Mouse (Mus musculus) induced T-regulatory cell, adult 2 months (primary cell): Measurements from ENCODE around the gene Phldb3.

Experiments used
- DNase-seq: peaks from one replicate; pipeline ENCODE4 v3.0.0-alpha.2; 2012; ENCODE audit warnings: low read depth

Gene Phldb3

DNA sequence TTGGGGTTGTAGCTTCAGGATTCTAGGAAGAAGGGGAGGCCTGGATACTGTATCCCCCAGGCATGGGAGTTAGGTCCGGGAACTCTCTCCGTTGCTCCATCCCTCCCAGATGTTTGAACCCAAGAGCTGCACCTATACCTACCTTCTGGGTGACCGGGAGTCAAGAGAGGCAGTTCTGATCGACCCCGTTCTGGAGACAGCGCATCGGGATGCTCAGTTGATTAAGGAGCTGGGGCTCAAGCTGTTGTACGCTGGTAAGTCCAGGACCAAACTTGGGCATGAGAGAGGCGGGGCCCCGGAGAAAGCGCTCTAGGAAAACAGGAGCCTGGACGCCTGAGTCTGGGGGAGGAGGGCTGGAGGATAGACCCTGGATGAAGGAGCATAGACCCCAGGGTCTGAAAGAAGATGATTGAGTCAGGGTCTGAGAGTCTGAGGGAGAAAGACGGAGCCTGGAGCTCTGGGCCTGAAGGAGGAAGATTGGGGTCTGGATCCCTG lies 16.2 kb upstream of the Phldb3 start:
- no peak for DNase-seq

DNA sequence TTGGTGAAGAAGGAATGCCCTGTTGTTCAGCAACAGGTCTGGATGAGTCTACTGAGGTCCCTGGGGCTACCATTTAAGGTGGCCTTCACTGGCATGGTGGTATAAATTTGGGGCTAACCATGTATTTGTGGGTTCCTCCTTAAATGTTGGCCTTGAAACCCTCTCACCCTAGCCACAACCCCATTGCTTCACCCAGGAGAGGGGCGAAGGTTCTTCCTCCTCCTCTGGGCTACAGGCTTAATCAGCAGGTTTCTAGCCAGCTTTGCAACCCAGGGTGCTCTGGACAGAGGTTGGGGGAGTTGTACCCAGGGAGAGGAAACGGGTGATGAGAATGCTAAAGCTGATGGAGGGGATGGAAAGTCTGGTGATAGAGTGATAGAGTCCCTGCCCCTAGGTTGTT lies 15.1 kb upstream of the Phldb3 start:
- DNase-seq, result no peak

DNA sequence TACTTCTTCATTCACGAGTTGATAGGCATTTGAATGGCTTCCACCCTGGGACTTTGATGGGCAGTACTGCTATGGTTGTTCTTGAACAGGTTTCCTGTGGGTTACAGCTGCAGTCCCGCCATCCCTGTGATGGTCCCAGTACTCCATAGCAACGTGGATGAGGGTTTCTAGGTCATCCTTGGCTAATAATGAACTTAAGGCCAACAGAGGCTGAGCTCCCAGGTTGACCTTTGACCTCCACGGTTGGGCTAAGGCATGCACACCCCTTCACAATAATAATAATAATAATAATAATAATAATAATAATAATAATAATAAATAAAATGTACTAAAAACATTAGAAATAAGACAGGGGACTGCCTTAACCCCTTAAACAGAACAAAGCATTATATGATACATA lies 12.4 kb upstream of the Phldb3 start:
- DNase-seq, result no peak

DNA sequence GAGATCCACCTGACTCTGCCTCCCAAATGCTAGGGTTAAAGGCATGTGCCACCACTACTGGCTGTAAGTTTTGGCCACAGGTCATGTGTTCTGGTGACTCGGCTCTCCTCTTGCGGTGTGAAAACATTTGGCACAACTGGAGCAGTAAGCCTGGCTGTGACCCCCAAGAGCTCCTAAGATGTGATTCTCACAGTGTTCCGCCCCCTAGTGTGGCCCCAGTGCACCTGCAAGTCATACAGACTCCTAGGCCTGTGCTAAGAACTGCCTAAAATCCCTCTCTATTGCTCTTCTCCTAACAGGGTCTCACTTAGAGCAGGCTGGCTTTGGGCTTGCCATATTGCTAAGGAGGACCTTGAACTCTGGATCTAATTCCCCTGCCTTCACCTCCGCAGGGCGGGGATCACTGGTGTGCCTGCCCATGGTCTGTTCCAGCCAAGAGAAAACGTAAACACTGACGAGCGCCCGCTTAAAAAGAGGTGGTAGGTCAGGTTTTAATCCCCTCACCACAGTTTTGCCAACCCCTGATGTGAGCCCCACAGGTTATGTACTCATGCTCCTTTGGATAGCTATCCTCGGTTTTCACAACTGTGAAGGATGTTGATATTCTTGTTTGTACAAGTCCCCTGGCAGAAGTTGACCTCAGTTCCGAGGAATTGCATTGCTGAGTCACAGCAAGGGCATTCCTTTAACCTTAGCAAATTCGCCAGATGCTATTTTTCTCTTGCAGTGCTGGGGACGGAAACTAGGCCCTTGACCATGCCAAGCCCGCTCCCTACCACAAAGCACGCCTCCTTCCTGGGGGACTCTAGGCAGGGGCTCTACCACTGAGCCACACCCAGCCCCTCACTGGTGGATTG lies 11.1 kb upstream of the Phldb3 start:
- no peak for DNase-seq

DNA sequence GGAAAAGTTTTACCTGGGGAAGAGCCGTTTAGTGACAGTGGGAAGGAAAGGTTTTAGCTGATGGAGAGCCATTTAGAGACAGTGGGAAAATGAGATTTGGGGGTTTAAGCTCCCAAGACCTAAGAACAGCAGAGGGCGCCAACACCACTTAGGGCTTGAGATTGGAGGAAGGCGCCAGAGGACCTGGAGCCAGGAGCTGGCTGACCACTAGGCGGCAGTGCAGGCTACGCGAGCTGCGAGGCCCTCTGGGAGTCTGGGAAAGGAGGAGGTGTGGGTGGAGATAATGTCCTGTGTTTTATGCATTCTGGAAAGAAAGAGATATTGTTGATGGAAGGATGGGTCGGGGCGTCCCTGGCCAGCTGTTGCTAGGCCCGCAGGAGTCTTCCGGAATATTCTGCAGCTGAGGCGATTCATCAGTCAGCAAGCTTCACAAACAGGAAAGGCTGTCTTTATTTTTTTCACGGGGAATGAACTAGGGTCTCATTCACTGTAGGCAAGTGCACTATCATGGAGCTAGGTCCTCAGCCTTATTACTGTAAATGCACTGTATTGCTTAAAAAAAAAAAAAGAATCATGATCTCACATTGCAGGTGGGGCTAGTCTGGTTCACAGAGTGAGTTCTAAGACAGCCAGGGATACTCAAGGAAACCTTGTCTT lies 9.5 kb upstream of the Phldb3 start:
- DNase-seq, result peak; percentile 96

- DNase-seq, result no peak
Measured at GRCm38 (mm10) chr7:24605561-24605960, 5.0 kb upstream of the Phldb3 start.

- no peak for DNase-seq
Measured at GRCm38 (mm10) chr7:24606046-24606445, 4.5 kb upstream of the Phldb3 start.

DNA sequence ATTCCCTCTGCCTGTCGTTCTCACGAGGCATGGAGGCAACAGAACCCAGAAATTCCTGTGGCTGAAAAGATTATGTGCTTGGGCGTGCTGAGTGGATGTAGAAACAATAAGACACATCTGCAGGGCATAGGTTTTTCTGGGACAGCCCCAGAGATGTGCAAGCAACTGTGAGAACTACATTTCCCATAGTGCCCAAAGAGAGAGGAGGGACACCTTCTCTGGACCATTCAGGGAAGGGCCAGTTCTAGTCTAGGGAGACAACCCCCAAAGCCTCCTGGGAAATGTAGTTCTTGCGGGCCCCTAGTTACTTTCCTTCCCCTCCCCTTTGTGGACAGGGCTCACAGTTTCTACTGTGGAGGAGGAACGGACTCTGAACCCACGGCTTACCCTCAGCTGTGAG lies 2.5 kb upstream of the Phldb3 start:
- peak; percentile 91 for DNase-seq

- DNase-seq, result peak; percentile 66
Measured at GRCm38 (mm10) chr7:24608561-24608960, 2.0 kb upstream of the Phldb3 start.

GRCm38 (mm10) chr7:24610879-24611494 lies 424 bp downstream of the Phldb3 start:
- DNase-seq, result peak; percentile 98

DNA sequence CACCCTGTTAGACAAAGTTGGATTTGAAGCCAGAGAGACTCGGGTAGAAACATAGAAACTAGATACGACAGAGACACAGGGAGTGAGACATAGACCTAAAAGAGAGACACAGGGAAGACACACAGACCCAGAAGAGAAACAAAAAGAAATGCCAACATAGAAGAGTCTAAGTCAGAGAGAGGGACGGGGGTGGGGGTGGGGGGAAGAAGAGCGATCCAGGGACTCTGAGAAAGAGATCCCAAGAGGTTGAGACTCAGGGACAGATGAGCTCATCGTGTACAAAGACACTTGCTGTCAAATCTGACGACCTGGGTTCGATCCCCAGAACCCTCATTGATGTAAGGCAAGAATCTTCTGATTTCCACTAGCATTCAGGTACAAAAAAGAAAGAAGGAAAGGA lies 1.1 kb downstream of the Phldb3 start:
- DNase-seq, result no peak

DNA sequence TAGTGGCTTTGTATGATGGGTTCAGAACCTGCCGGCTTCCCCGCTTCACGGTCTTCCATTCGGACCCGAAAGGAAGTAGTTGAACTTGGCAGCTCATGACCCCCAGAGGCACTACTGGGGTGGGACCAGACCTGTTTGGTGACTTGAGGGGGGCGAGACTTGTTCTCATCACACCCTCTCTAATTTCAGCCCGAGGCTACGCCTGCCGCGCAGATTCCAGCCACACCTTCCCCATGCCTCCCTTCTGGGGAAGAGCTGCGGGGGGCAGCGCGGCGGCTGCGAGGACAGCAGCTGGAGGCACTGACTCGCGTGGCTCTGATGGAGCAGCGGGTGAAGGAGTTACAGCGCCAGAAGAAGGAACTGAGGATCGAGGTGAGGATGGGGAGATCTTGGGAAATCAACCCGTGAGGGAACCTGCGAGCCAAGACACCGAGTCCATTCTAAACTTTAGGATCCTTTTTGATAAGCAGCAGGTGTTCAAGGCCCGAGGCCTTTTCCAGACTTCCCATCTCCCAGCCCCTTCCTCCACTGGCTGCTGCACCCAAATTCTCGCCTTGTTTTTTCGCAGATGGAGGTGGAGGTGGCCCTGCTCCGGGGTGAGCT lies 1.8 kb downstream of the Phldb3 start:
- DNase-seq, result no peak

GRCm38 (mm10) chr7:24614816-24615215 lies 4.3 kb downstream of the Phldb3 start:
- DNase-seq, result no peak

DNA sequence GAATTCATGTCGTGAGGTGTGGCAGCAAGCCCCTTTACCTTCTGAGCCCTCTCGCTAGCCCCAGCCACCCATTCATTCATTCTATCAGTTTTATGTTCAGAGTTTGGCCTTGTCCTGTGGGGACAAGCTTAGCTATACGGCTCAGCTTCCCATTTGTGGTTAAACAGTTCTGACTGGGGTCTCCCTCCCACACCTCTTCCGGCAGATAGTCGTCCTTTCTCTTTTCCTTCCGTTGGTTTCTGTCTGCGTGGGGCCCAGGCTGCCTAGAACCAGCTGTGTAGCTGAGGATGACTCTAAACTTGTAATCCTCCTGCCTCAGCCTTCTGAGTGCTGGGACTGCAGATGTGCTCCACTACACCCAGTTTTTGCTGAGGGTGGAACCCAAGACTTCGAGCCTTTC lies 7.2 kb downstream of the Phldb3 start:
- DNase-seq, result peak; percentile 65

DNA sequence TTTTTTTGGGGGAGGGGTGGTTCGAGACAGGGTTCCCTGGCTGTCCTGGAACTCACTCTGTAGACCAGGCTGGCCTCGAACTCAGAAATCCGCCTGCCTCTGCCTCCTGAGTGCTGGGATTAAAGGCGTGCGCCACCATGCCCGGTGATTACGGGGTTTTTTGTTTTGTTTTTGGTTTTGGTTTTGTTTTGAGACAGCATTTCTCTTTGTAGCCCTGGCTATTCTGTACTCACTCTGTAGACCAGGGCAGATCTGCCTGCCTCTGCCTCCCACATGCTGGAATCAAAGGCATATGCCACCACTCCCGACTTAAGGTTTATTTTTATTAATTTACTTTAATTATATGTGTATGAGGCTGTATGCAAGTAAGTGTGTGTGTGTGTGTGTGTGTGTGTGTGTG lies 7.8 kb downstream of the Phldb3 start:
- peak; percentile 70 for DNase-seq

DNA sequence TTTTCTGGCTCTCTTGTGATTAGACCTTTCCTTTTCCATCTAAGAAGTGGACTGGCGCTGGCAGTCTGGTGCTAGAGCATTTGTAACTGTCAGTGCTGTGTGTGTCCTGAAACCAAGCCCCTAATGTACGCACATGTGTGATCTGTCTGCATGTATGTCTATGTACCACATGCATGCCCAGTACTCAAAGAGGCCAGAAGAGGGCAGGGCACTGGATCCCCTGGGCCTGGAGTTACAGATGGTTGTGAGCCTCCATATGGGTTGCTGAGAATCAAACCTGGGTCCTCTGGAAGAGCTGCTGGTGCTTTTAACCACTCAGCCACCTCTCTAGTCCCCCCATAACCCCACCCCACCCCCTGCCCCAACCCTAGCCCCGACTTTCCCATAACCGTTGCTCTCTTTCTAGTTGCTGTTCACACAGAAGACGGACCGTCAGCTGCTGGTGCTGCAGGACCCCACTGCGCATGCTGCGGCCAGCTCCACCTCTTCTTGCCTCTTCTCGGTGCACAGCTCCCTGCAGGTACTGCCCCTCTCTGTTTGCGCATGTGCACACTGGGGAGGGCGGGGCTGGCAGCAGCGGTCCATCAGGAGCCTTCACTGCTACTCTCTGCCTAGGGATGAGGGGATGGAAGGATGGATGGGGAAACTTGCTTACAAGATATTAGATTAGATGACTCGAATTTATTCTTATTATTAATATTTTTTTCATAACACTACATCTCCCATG lies 9.3 kb downstream of the Phldb3 start:
- DNase-seq, result no peak

DNA sequence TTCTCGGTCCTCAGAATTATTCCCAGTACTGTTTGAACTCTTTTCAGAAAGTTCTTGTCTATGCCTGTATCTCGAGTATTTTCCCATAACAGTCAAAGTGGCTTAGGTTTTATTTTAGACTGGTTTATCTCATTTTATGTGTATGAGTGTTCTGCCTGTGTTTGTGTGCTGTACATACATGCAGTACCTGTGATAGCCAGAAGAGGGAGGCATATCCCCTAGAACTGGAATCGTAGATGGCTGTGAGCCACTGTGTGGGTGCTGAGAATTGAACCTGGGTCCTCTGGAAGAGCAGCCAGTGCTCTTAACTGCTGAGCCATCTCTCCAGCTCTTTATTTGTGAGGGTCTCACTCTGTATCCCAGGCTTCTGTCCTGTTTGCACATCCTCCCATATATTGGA lies 10.6 kb downstream of the Phldb3 start:
- DNase-seq, result peak; percentile 48

DNA sequence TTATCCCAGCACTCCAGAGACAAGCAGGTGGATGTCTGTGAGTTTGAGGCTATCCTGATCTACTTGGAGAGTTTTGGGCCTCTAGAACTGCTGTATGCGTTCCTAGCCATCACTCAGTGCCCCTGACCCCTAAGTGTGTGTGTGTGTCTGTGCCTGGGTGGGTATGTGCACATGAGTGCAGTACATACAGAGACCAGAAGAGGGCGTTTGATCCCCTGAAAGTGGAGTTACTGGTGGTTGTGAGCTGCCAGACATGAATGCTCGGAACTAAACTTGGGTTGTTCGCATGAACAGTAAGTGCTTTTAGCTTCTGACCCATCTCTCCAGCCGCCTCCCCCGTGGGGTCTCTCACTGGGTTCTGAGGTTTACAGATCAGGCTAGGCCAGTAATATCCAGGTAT lies 12.4 kb downstream of the Phldb3 start:
- no peak for DNase-seq

- peak; percentile 86 for DNase-seq
Measured at GRCm38 (mm10) chr7:24628685-24629610, 18.4 kb downstream of the Phldb3 start.

- DNase-seq, result no peak
Measured at GRCm38 (mm10) chr7:24629672-24630071, 19.1 kb downstream of the Phldb3 start.
